Mouse (Mus musculus): Measurements from ENCODE around the gene B4galt5. TPM values are rescaled to one million over a fixed set of nuclear protein-coding genes. Genes with fewer than 3 reads are reported as not detected.

Gene B4galt5
- polyA plus RNA-seq, 1 experiment from 2014 or later = 5.8 TPM

GRCm38 (mm10) chr2:167257790-167258189, 91.2 kb downstream of the B4galt5 start:
- no peak for DNase-seq (ENCODE audit: low spot score)

GRCm38 (mm10) chr2:167254808-167255207, 94.2 kb downstream of the B4galt5 start:
- no peak for DNase-seq (ENCODE audit: low spot score)

- no peak for DNase-seq (ENCODE audit: low spot score)
These were observed 94.8 kb downstream of the B4galt5 start for GRCm38 (mm10) chr2:167254185-167254584.

- DNase-seq (ENCODE audit: low spot score) = no peak
These were observed 95.5 kb downstream of the B4galt5 start for GRCm38 (mm10) chr2:167253476-167253875.

- DNase-seq (ENCODE audit: low spot score) = no peak
These were observed 96.8 kb downstream of the B4galt5 start for GRCm38 (mm10) chr2:167252057-167252687.

GRCm38 (mm10) chr2:167250736-167251337, 98.1 kb downstream of the B4galt5 start:
- peak; percentile 44 for DNase-seq (ENCODE audit: low spot score)

GRCm38 (mm10) chr2:167250003-167250735, 98.8 kb downstream of the B4galt5 start:
- DNase-seq (ENCODE audit: low spot score) = peak; percentile 29

- no peak for DNase-seq (ENCODE audit: low spot score)
These were observed 99.4 kb downstream of the B4galt5 start for GRCm38 (mm10) chr2:167249591-167249990.

Other genes starting within 250 kb of the B4galt5 start
- gene Kcnb1, start 159.0 kb downstream of the B4galt5 start, polyA plus RNA-seq (2015; fragmentation: Nextera tagmentation; extraction: Ambion mirVana) = 0.36 and 0.55 TPM in 2 replicates
- 1.7 and 2.2 TPM in 2 replicates for gene Ptgis, start 108.6 kb downstream of the B4galt5 start, polyA plus RNA-seq (2015; fragmentation: Nextera tagmentation; extraction: Ambion mirVana)
- gene Slc9a8, start 72.5 kb upstream of the B4galt5 start, polyA plus RNA-seq (2015; fragmentation: Nextera tagmentation; extraction: Ambion mirVana) = 17.9 and 19.7 TPM in 2 replicates
- gene Rnf114, start 143.5 kb upstream of the B4galt5 start, polyA plus RNA-seq (2015; fragmentation: Nextera tagmentation; extraction: Ambion mirVana) = 138 and 145 TPM in 2 replicates
- 17.8 and 19.4 TPM in 2 replicates for gene Spata2, start 143.7 kb upstream of the B4galt5 start, polyA plus RNA-seq (2015; fragmentation: Nextera tagmentation; extraction: Ambion mirVana)
- gene Snai1, start 189.0 kb upstream of the B4galt5 start, polyA plus RNA-seq (2015; fragmentation: Nextera tagmentation; extraction: Ambion mirVana) = 2.6 and 3.6 TPM in 2 replicates